10 mouse cellular contexts compared by ENCODE assay signal in genomic region chr2:155991863-155992321, GRCm38 (mm10). TPM values are rescaled to one million over a fixed set of nuclear protein-coding genes. Genes with fewer than 3 reads are reported as not detected.
DNase-seq lines count a peak whose midpoint lies in the region; ATAC-seq and TF ChIP-seq lines count a peak whose summit lies in the region.
"Had no signal": no experiment of that assay in that cellular context is flagged by ENCODE, and none has a peak within 500 bp of the region (broad histone marks: within the 10 kb centered on the region; RNA-seq: fewer than 3 reads in every experiment).

No protein-coding gene starts in this region.

- no peaks in the 10 kb centered on the region for H3K9me3 ChIP-seq in heart, embryonic 16.5 days (replicated peaks; ENCODE audit: control insufficient read depth, low read length)

- H3K27ac ChIP-seq in heart, embryonic 16.5 days (ENCODE audit: low read length) = peak overlapping the region; percentile 36
- H3K27ac ChIP-seq in left cerebral cortex, adult 2 months = peak overlapping the region; percentile 28; the same call in 1 of the 2 replicates
- H3K27ac ChIP-seq: macrophage had no signal

- no peak overlapping the region for H3K4me3 ChIP-seq in heart, embryonic 16.5 days (ENCODE audit: low read length)
- H3K4me3 ChIP-seq in left cerebral cortex, adult 2 months = no peak overlapping the region

- DNase-seq in adrenal gland, adult 8-10 months = peak; percentile 12
- DNase-seq in adrenal gland, adult 18-20 months (ENCODE audit: low spot score in 2 of 2) = no peak
- DNase-seq in MN1 (ENCODE audit: low spot score) = peak; percentile 83
- DNase-seq in left cerebral cortex, adult 2 months (ENCODE audit: extremely low spot score in 1 of 2, low spot score in 2 of 2) = peak; percentile 29 to 48

- no peaks in the 10 kb centered on the region for H3K27me3 ChIP-seq in heart, embryonic 16.5 days (ENCODE audit: control insufficient read depth, insufficient read depth, low read length)

- intact Hi-C loops in left cerebral cortex, adult 2 months (cut with DNase I) = no loop called here

- no peak for TF ChIP-seq CTCF in left cerebral cortex, adult 2 months (IDR thresholded peaks at IDR 0.05)

- WGBS in heart, embryonic 16.5 days = 45% methylated on average over 14 of the region's 14 CpGs

- peaks cover 52% of the 10 kb centered on the region for H3K36me3 ChIP-seq in heart, embryonic 16.5 days (ENCODE audit: control insufficient read depth, insufficient read depth)

- ATAC-seq in erythroblast, adult 5-6 weeks (replicated peaks; ENCODE audit: low FRiP score, poor library complexity, severe bottlenecking) = peak; percentile 81
- ATAC-seq in heart, embryonic 16.5 days (replicated peaks; ENCODE audit: extremely low read depth, insufficient read depth, low FRiP score) = peak; percentile 60
- peak; percentile 36 for ATAC-seq in megakaryocyte progenitor cell, adult 5-6 weeks (replicated peaks; ENCODE audit: poor library complexity)
- ATAC-seq in granulocyte monocyte progenitor cell, adult 5-6 weeks (replicated peaks; ENCODE audit: poor library complexity, severe bottlenecking) = no peak

- peaks cover 15% of the 10 kb centered on the region for H3K4me1 ChIP-seq in heart, embryonic 16.5 days (ENCODE audit: control insufficient read depth, insufficient read depth, low read length)

- H3K4me2 ChIP-seq in heart, embryonic 16.5 days (ENCODE audit: low read depth, low read length) = no peak overlapping the region

- H3K9ac ChIP-seq in heart, embryonic 16.5 days (ENCODE audit: low read length) = peak overlapping the region; percentile 34; the same call in 1 of the 2 replicates

RNA-seq across cellular contexts. Expression of gene 6430550D23Rik, which starts 15.9 kb away (rescaled TPM):
- total RNA-seq in adrenal gland, adult 8-10 months (2022) = 1 to 10 TPM; 1.3 to 6.1 (median 3.5) TPM
- 1 to 10 TPM; 1.2 to 2.0 TPM for total RNA-seq in adrenal gland, adult 18-20 months (2021)
- total RNA-seq in erythroblast, adult 5-6 weeks (2015; ENCODE audit: low replicate concordance) = not detected in 2 replicates
- total RNA-seq in erythroblast, adult 5-6 weeks (2017; ENCODE audit: low replicate concordance) = 1.4 TPM in 1 of 2 replicates, not detected in the other
- polyA plus RNA-seq in heart, embryonic 16.5 days (2015; fragmentation: Nextera tagmentation; extraction: Ambion mirVana) = 0.96 and 1.1 TPM in 2 replicates
- 1 to 10 TPM; 1.4 to 2.0 TPM for total RNA-seq in left cerebral cortex, adult 2 months (2021)
- total RNA-seq in megakaryocyte progenitor cell, adult 5-6 weeks (2015) = 0.10 and 0.74 TPM in 2 replicates
- 0.20 and 0.92 TPM in 2 replicates for total RNA-seq in megakaryocyte progenitor cell, adult 5-6 weeks (2017)
- total RNA-seq in granulocyte monocyte progenitor cell, adult 5-6 weeks (2014; fragmentation: Nextera tagmentation) = 1.4 TPM in 1 of 2 replicates, not detected in the other
- 0.30 TPM in 1 of 2 replicates, not detected in the other for total RNA-seq in granulocyte monocyte progenitor cell, adult 5-6 weeks (2017)
- total RNA-seq: common myeloid progenitor, adult 5-6 weeks had no signal

RNA-seq across cellular contexts. Expression of gene Ergic3, which starts 16.0 kb away (rescaled TPM):
- total RNA-seq in adrenal gland, adult 8-10 months (2022) = 100 to 1,000 TPM; 207 to 250 (median 232) TPM
- 100 to 1,000 TPM; 215 to 227 TPM for total RNA-seq in adrenal gland, adult 18-20 months (2021)
- 52.0 and 98.0 TPM in 2 replicates for total RNA-seq in erythroblast, adult 5-6 weeks (2015; ENCODE audit: low replicate concordance)
- total RNA-seq in erythroblast, adult 5-6 weeks (2017; ENCODE audit: low replicate concordance) = 11.4 and 17.8 TPM in 2 replicates
- 143 and 162 TPM in 2 replicates for polyA plus RNA-seq in heart, embryonic 16.5 days (2015; fragmentation: Nextera tagmentation; extraction: Ambion mirVana)
- 100 to 1,000 TPM; 187 to 188 TPM for total RNA-seq in left cerebral cortex, adult 2 months (2021)
- 206 and 246 TPM in 2 replicates for total RNA-seq in megakaryocyte progenitor cell, adult 5-6 weeks (2015)
- 65.3 and 76.8 TPM in 2 replicates for total RNA-seq in megakaryocyte progenitor cell, adult 5-6 weeks (2017)
- 184 and 197 TPM in 2 replicates for total RNA-seq in granulocyte monocyte progenitor cell, adult 5-6 weeks (2014; fragmentation: Nextera tagmentation)
- total RNA-seq in granulocyte monocyte progenitor cell, adult 5-6 weeks (2017) = 78.5 and 96.2 TPM in 2 replicates

RNA-seq across cellular contexts. Expression of gene Cep250, which starts 35.6 kb away (rescaled TPM):
- 10 to 100 TPM; 12.6 to 27.5 (median 19.7) TPM for total RNA-seq in adrenal gland, adult 8-10 months (2022)
- 10 to 100 TPM in 1 of 2 experiments, 1 to 10 TPM in 1; 9.9 to 10.7 TPM for total RNA-seq in adrenal gland, adult 18-20 months (2021)
- total RNA-seq in erythroblast, adult 5-6 weeks (2015; ENCODE audit: low replicate concordance) = 2.7 and 4.0 TPM in 2 replicates
- 8.5 and 11.7 TPM in 2 replicates for total RNA-seq in erythroblast, adult 5-6 weeks (2017; ENCODE audit: low replicate concordance)
- 6.9 and 9.9 TPM in 2 replicates for polyA plus RNA-seq in heart, embryonic 16.5 days (2015; fragmentation: Nextera tagmentation; extraction: Ambion mirVana)
- total RNA-seq in left cerebral cortex, adult 2 months (2021) = 10 to 100 TPM; 19.5 to 19.9 TPM
- 9.6 and 12.7 TPM in 2 replicates for total RNA-seq in megakaryocyte progenitor cell, adult 5-6 weeks (2015)
- 30.7 and 44.6 TPM in 2 replicates for total RNA-seq in megakaryocyte progenitor cell, adult 5-6 weeks (2017)
- total RNA-seq in granulocyte monocyte progenitor cell, adult 5-6 weeks (2014; fragmentation: Nextera tagmentation) = 33.3 and 44.4 TPM in 2 replicates
- total RNA-seq in granulocyte monocyte progenitor cell, adult 5-6 weeks (2017) = 39.0 and 41.6 TPM in 2 replicates

RNA-seq across cellular contexts. Expression of gene Gdf5, which starts 46.7 kb away (rescaled TPM):
- under 1 TPM; 0.18 to 0.77 (median 0.48) TPM for total RNA-seq in adrenal gland, adult 8-10 months (2022)
- under 1 TPM in 1 of 2 experiments, not detected in 1; 0.38 TPM for total RNA-seq in adrenal gland, adult 18-20 months (2021)
- total RNA-seq in erythroblast, adult 5-6 weeks (2015; ENCODE audit: low replicate concordance) = not detected in 2 replicates
- total RNA-seq in erythroblast, adult 5-6 weeks (2017; ENCODE audit: low replicate concordance) = not detected in 2 replicates
- 0.26 and 0.39 TPM in 2 replicates for polyA plus RNA-seq in heart, embryonic 16.5 days (2015; fragmentation: Nextera tagmentation; extraction: Ambion mirVana)
- under 1 TPM in 1 of 2 experiments, not detected in 1; 0.25 TPM for total RNA-seq in left cerebral cortex, adult 2 months (2021)
- not detected in 2 replicates for total RNA-seq in megakaryocyte progenitor cell, adult 5-6 weeks (2015)
- not detected in 2 replicates for total RNA-seq in megakaryocyte progenitor cell, adult 5-6 weeks (2017)
- total RNA-seq in granulocyte monocyte progenitor cell, adult 5-6 weeks (2014; fragmentation: Nextera tagmentation) = not detected in 2 replicates
- total RNA-seq in granulocyte monocyte progenitor cell, adult 5-6 weeks (2017) = not detected in 2 replicates
- total RNA-seq: common myeloid progenitor, adult 5-6 weeks had no signal
- polyA plus RNA-seq: macrophage had no signal

RNA-seq across cellular contexts. Expression of gene Gm15557, which starts 51.4 kb away (rescaled TPM):
- not detected for total RNA-seq in adrenal gland, adult 8-10 months (2022)
- total RNA-seq in adrenal gland, adult 18-20 months (2021) = not detected
- not detected in 2 replicates for total RNA-seq in erythroblast, adult 5-6 weeks (2015; ENCODE audit: low replicate concordance)
- not detected in 2 replicates for total RNA-seq in erythroblast, adult 5-6 weeks (2017; ENCODE audit: low replicate concordance)
- polyA plus RNA-seq in heart, embryonic 16.5 days (2015; fragmentation: Nextera tagmentation; extraction: Ambion mirVana) = not detected in 2 replicates
- total RNA-seq in left cerebral cortex, adult 2 months (2021) = not detected
- not detected in 2 replicates for total RNA-seq in megakaryocyte progenitor cell, adult 5-6 weeks (2015)
- not detected in 2 replicates for total RNA-seq in megakaryocyte progenitor cell, adult 5-6 weeks (2017)
- total RNA-seq in granulocyte monocyte progenitor cell, adult 5-6 weeks (2014; fragmentation: Nextera tagmentation) = not detected in 2 replicates
- total RNA-seq in granulocyte monocyte progenitor cell, adult 5-6 weeks (2017) = not detected in 2 replicates
- total RNA-seq: common myeloid progenitor, adult 5-6 weeks had no signal
- polyA plus RNA-seq: macrophage had no signal

Comparison
In these comparisons a context has a peak if more than half of its experiments do, and no peak if none do; other contexts are left out.
1. DNase-seq: peak in adrenal gland, adult 8-10 months (single experiment), MN1 (single experiment) and left cerebral cortex, adult 2 months (2 of 2); none in adrenal gland, adult 18-20 months (0 of 2).